Mouse (Mus musculus) left cerebral cortex, postnatal 25 days (tissue): ENCODE data around the gene Pip4k2b. TPM values are rescaled to one million over a fixed set of nuclear protein-coding genes. Genes with fewer than 3 reads are reported as not detected.

ENCODE experiments used
- DNase-seq, 2 experiments: peaks; one replicate each; pipeline ENCODE4 v3.0.0; 2022; ENCODE audit warnings: low spot score in 2 of 2, mixed read lengths in 1 of 2
- intact Hi-C: fragments of 180-260 bp; cut with DNase I; formaldehyde crosslinking; loops from one replicate; pipeline ENCODE4 v1.15.1; 2025
- microRNA-seq, 2 experiments: library from miRNA; unstranded; fragments of <30 nt; microRNA quantifications; one replicate each; pipeline ENCODE4 v1.2.0; 2022
- total RNA-seq, 2 experiments: library from RNA; stranded (reverse); gene quantifications; 2 replicates each; pipeline ENCODE4 v1.2.3; 2021

The Pip4k2b gene
- total RNA-seq, 2 experiments from 2014 or later: 111 to 118 TPM

GRCm38 (mm10) chr11:97677381-97677780, 67.1 kb downstream of the Pip4k2b start:
- intact Hi-C loops: no loop called here

GRCm38 (mm10) chr11:97676050-97676754, 68.3 kb downstream of the Pip4k2b start:
- DNase-seq: no peak
- intact Hi-C loops: no loop called here

More at GRCm38 (mm10) chr11:97677381-97677780, 67.1 kb downstream of the Pip4k2b start:
- DNase-seq: no peak

- intact Hi-C loops: no loop called here
- DNase-seq: no peak
These were observed 71.4 kb downstream of the Pip4k2b start for GRCm38 (mm10) chr11:97673148-97673547.

GRCm38 (mm10) chr11:97671177-97671527, 73.4 kb downstream of the Pip4k2b start:
- intact Hi-C loops: no loop called here
- no peak for DNase-seq

- intact Hi-C loops: no loop called here
- DNase-seq: peak in 1 of 2 experiments; percentile 78
These were observed 74.0 kb downstream of the Pip4k2b start for GRCm38 (mm10) chr11:97670234-97671176.

GRCm38 (mm10) chr11:97669829-97670228, 74.7 kb downstream of the Pip4k2b start:
- peak; percentile 47 to 68 for DNase-seq
- intact Hi-C loops: no loop called here

- no peak for DNase-seq
- intact Hi-C loops: no loop called here
These were observed 75.2 kb downstream of the Pip4k2b start for GRCm38 (mm10) chr11:97669268-97669667.

- no peak for DNase-seq
- intact Hi-C loops: no loop called here
These were observed 76.3 kb downstream of the Pip4k2b start for GRCm38 (mm10) chr11:97668160-97668559.

- intact Hi-C loops: no loop called here
- DNase-seq: no peak
These were observed 77.7 kb downstream of the Pip4k2b start for GRCm38 (mm10) chr11:97666794-97667193.

- DNase-seq: no peak
- intact Hi-C loops: no loop called here
These were observed 78.3 kb downstream of the Pip4k2b start for GRCm38 (mm10) chr11:97666221-97666620.

- intact Hi-C loops: no loop called here
- no peak for DNase-seq
These were observed 79.1 kb downstream of the Pip4k2b start for GRCm38 (mm10) chr11:97665431-97665830.

Small RNAs within 50 kb of the gene (microRNA-seq; reads per million reads assigned to microRNA genes)
- 0 to 0.99 reads per million in 2 experiments for gene Mir6927
- gene Mir8102: 0 to 0.67 reads per million in 2 experiments

Other genes with a start within 250 kb of the Pip4k2b start
- not detected for gene 4933428G20Rik, start 244.4 kb downstream of the Pip4k2b start, total RNA-seq
- 100 to 1,000 TPM; 323 to 339 TPM for gene Srcin1, start 168.5 kb downstream of the Pip4k2b start, total RNA-seq
- gene Epop, start 115.0 kb downstream of the Pip4k2b start, total RNA-seq: 10 to 100 TPM; 77.4 to 92.2 TPM
- 100 to 1,000 TPM; 105 to 121 TPM for gene Mllt6, start 81.3 kb downstream of the Pip4k2b start, total RNA-seq
- gene Cisd3, start 58.9 kb downstream of the Pip4k2b start, total RNA-seq: 10 to 100 TPM; 46.5 to 48.8 TPM
- gene Pcgf2, start 44.2 kb downstream of the Pip4k2b start, total RNA-seq: 10 to 100 TPM; 30.1 to 30.3 TPM
- gene Psmb3, start 41.3 kb downstream of the Pip4k2b start, total RNA-seq: 100 to 1,000 TPM; 119 to 124 TPM
- gene Cwc25, start 21.9 kb upstream of the Pip4k2b start, total RNA-seq: 10 to 100 TPM; 18.7 to 20.2 TPM
- under 1 TPM; 0.62 to 0.78 TPM for gene 1700001P01Rik, start 31.2 kb upstream of the Pip4k2b start, total RNA-seq
- gene Rpl23, start 37.7 kb upstream of the Pip4k2b start, total RNA-seq: 100 to 1,000 TPM; 340 to 351 TPM
- 100 to 1,000 TPM; 192 to 202 TPM for gene Lasp1, start 54.3 kb upstream of the Pip4k2b start, total RNA-seq
- 10 to 100 TPM; 75.4 to 75.9 TPM for gene B230217C12Rik, start 96.1 kb upstream of the Pip4k2b start, total RNA-seq
- 1 to 10 TPM; 1.8 to 2.1 TPM for gene Fbxo47, start 139.4 kb upstream of the Pip4k2b start, total RNA-seq
- gene Plxdc1, start 241.7 kb upstream of the Pip4k2b start, total RNA-seq: 10 to 100 TPM; 22.0 to 22.4 TPM